Mouse (Mus musculus): ENCODE data around the gene Cbs. TPM values are rescaled to one million over a fixed set of nuclear protein-coding genes. Genes with fewer than 3 reads are reported as not detected.

Cbs gene
- polyA plus RNA-seq, 1 experiment from 2014 or later: 17.4 TPM

DNA sequence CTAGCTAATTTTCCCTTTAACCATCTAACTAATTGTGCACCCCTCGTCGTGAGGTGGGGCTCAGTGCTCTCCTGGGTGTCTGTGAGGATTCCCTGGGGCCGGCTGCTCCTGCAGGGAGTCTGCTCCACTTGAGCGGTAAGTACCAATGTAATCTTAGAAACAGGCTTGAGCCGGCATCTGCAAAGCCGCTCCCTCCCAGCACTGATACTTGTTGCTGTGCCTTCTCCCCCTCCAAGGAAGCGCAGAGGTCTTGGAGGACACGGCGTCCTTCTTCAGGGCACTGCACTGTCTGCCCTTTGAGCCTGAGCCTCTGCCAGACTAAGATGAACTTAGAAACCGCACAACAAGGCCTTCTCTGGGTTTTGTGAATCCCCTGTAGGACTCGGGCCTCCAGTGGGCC lies 46.2 kb downstream of the Cbs start:
- POLR2A ChIA-PET: interaction anchor here (1.1 kb wide), 1 partner anchor 27 kb away, joined by 5 read pairs; no protein-coding TSS in a partner anchor
- in situ Hi-C loops (cut with MboI; ENCODE audit: low pct_unique_long_range_greater_than_20kb): no loop called here

DNA sequence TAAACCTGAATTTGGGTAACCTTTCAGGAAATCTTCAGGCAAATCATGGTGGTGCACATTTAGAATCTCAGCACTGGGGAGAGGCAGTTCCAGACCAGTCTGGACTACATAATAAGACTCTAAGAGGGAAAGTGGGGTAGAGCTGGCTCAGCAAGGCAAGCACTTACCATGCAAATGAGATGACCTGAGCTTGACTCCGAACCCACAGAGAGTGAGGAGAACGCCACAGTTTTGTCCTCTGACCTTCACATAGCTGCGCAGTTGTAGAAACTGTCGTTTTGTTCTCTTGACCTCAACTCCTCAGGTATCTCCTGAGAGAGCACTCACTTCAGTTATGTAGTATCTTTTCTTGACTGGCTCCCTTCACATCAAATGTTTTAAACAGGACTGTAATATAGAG lies 48.3 kb downstream of the Cbs start:
- in situ Hi-C loops (cut with MboI; ENCODE audit: low pct_unique_long_range_greater_than_20kb): no loop called here
- TF ChIP-seq CTCF (IDR thresholded peaks at IDR 0.05): no peak
- POLR2A ChIA-PET: no interaction called here
- CTCF ChIA-PET: interaction anchor here (1.3 to 1.4 kb wide), 2 partner anchors 9 to 96 kb away, joined by 3 to 4 read pairs; no protein-coding TSS in a partner anchor
- no peaks in the 10 kb centered on the region for H3K27me3 ChIP-seq
- DNase-seq (ENCODE audit: low read depth, low spot score): no peak
- no peak for ATAC-seq

More for the DNA sequence above, 46.2 kb downstream of the Cbs start:
- TF ChIP-seq CTCF (IDR thresholded peaks at IDR 0.05): no peak
- no peak for DNase-seq (ENCODE audit: low read depth, low spot score)
- no peaks in the 10 kb centered on the region for H3K27me3 ChIP-seq
- ATAC-seq: no peak
- CTCF ChIA-PET: no interaction called here

DNA sequence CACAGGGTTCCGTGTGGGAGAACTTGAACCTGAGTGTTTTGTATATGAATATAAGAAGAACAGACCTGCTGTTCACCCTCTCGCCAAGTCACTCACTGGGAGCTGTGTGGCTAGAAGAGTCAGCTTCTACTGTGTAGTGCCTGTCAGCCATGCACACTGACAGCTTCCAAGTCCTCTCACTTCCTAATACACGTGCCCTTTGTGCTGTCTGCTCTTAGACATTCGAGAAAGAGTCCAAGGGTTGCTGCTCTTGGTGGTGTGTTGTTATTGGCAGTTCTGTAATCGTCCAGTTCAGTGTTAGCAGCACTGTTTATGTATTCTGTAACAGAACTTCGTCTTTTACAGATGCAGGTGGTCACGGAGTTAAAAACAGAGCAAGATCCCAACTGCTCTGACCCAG lies 48.9 kb downstream of the Cbs start:
- POLR2A ChIA-PET: interaction anchor here (0.6 kb wide), 1 partner anchor 319 kb away, joined by 3 read pairs; no protein-coding TSS in a partner anchor
- in situ Hi-C loops (cut with MboI; ENCODE audit: low pct_unique_long_range_greater_than_20kb): no loop called here
- no peaks in the 10 kb centered on the region for H3K27me3 ChIP-seq

DNA sequence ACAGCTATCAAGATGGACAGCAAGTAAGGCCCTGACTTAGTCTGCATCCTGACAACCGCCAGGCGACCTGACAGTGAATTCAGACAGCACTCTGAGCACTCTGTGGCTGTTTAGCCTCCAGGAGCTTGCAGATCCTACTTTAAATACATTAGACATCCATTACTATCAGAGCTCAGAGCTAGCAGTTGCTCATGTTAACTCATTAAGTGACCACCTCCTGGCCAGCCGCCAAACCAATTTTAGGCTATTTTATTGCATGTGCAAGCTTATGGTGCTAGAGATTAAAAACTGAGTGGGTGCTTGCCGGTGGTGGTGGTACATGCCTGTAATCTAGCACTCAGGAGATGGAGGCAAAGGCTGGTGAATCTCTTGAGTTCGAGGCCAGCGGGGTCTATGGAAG lies 53.3 kb downstream of the Cbs start:
- no peak for TF ChIP-seq CTCF (IDR thresholded peaks at IDR 0.05)
- ATAC-seq: no peak

More for the DNA sequence above, 48.9 kb downstream of the Cbs start:
- TF ChIP-seq CTCF (IDR thresholded peaks at IDR 0.05): no peak
- CTCF ChIA-PET: interaction anchor here (1.0 to 1.3 kb wide), 2 partner anchors 18 to 95 kb away, joined by 3 read pairs; no protein-coding TSS in a partner anchor
- no peak for ATAC-seq
- DNase-seq (ENCODE audit: low read depth, low spot score): no peak

DNA sequence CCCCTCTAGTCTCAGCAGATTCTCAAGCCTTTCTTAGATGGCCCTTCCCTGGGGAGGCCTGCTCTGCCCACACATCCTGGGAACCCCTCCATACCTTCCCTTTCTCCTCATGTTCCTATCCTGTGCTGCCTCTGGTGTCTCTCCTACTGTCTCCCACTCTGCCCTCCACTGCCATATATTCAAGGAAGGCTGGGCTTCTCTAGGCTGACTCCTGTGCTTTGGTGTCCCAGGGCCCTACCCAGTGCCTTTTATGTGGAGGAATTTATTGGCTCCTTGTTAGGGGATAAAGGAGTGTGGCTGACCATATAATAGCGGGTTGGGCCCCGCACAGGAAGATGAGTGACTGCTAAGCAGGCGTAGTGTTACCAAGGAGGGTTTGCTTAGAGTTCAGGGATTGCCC lies 53.9 kb downstream of the Cbs start:
- in situ Hi-C loops (cut with MboI; ENCODE audit: low pct_unique_long_range_greater_than_20kb): no loop called here
- TF ChIP-seq CTCF (IDR thresholded peaks at IDR 0.05): no peak
- POLR2A ChIA-PET: no interaction called here
- no peaks in the 10 kb centered on the region for H3K27me3 ChIP-seq
- CTCF ChIA-PET: interaction anchor here (1.5 kb wide), 1 partner anchor 13 kb away, joined by 3 read pairs; no protein-coding TSS in a partner anchor
- DNase-seq (ENCODE audit: low read depth, low spot score) (no peak), ATAC-seq (no peak)

More for the DNA sequence above, 53.3 kb downstream of the Cbs start:
- DNase-seq (ENCODE audit: low read depth, low spot score): no peak
- CTCF ChIA-PET: no interaction called here
- POLR2A ChIA-PET: no interaction called here
- in situ Hi-C loops (cut with MboI; ENCODE audit: low pct_unique_long_range_greater_than_20kb): no loop called here
- no peaks in the 10 kb centered on the region for H3K27me3 ChIP-seq

DNA sequence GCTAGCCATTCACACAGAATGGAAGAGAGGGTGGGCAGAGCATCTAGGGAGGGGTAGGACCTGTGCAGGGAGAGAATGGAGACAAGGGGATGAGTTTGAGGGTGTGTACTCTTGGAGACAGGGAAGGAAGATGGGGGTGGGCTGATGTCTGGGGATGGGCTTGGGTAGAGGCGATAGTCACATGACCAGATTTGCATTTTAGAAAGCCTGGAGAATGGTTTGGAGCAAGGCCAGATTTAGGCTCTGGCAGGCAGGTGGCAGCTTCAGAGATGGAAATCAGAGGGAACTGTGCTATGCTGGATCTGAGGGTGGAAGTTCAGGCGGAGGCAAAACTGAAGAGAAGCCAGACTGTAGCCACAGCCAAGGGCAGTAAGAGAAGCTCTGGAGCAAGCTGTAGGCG lies 56.7 kb downstream of the Cbs start:
- in situ Hi-C loops (cut with MboI; ENCODE audit: low pct_unique_long_range_greater_than_20kb): no loop called here
- DNase-seq (ENCODE audit: low read depth, low spot score): no peak
- no peaks in the 10 kb centered on the region for H3K27me3 ChIP-seq
- no peak for TF ChIP-seq CTCF (IDR thresholded peaks at IDR 0.05)
- no peak for ATAC-seq
- ChIA-PET CTCF (interaction anchor here (0.6 kb wide), 1 partner anchor 547 kb away, joined by 3 read pairs; no protein-coding TSS in a partner anchor), POLR2A (no interaction called here)

DNA sequence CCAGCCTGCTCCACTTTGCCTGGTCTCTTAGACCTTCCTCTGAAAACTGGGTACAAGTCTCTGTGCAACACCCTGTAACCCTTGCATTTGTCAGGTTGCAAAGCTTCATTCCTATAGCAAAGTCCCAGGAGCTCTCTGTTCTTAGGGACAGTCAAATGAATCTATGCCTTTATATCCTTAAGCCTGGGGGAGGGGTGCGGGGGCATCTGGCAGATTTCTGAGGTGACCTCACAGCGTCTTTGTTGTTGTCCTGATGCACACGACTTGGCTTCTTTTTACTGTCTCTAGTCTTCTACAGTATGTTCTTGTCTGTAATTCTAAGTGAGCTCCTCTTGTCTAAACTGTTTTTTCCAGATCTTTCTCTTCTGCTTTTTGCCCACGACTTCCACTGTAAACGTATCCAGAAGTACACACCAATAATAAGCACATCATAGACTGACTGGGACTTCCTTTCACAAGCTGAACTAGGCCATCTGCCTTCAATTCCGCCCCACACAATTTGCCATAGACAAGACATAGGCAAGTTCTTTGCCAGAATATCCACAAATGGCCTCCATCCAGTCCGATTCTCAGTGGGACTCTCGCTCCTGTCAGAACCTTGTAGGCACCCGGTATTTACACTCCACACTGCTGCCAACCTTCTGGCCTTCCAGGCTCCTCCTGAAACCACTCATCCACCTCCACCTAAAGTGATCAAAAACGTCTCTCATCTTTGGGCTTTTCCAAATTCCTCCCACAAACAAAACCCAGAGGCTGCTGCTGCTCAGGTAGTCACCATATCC lies 60.5 kb downstream of the Cbs start:
- ChIA-PET POLR2A (interaction anchor here (1.1 kb wide), 1 partner anchor 10 kb away, joined by 3 read pairs; no protein-coding TSS in a partner anchor), CTCF (interaction anchor here (0.7 to 2.2 kb wide), 4 partner anchors 9 to 57 kb away, joined by 3 to 8 read pairs (median 4); partner anchors contain the start of genes Ndufv3 and Wdr4)
- no peak for DNase-seq (ENCODE audit: low read depth, low spot score)
- TF ChIP-seq CTCF (IDR thresholded peaks at IDR 0.05): no peak
- H3K27me3 ChIP-seq: no peaks in the 10 kb centered on the region
- in situ Hi-C loops (cut with MboI; ENCODE audit: low pct_unique_long_range_greater_than_20kb): no loop called here
- ATAC-seq: no peak

DNA sequence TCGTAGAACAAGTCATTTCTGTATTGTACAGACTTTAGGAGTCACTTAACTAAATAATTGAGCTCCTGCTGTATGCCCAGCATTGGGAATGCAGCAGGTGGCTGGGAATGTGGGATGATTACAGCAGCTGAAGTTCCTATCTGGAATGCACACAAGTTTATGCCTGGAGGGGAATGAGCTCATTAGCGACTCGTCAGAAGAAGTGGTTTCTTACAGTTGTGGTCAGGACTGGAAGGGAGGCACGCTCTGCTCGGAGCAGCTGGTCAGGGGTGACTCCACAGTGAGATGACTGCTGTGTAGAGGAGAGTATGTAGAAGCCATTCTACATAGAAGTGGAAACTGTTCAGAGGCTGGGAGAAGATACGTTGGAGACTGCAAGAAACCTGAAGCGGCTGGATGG lies 62.4 kb downstream of the Cbs start:
- ChIA-PET POLR2A (interaction anchor here (0.6 to 0.7 kb wide), 2 partner anchors 9 to 669 kb away, joined by 3 read pairs; no protein-coding TSS in a partner anchor), CTCF (interaction anchor here (1.2 to 2.2 kb wide), 2 partner anchors 8 to 19 kb away, joined by 3 to 8 read pairs; no protein-coding TSS in a partner anchor)
- ATAC-seq (peak; percentile 83), DNase-seq (ENCODE audit: low read depth, low spot score) (no peak)
- no peak for TF ChIP-seq CTCF (IDR thresholded peaks at IDR 0.05)
- H3K27me3 ChIP-seq: no peaks in the 10 kb centered on the region
- in situ Hi-C loops (cut with MboI; ENCODE audit: low pct_unique_long_range_greater_than_20kb): no loop called here

DNA sequence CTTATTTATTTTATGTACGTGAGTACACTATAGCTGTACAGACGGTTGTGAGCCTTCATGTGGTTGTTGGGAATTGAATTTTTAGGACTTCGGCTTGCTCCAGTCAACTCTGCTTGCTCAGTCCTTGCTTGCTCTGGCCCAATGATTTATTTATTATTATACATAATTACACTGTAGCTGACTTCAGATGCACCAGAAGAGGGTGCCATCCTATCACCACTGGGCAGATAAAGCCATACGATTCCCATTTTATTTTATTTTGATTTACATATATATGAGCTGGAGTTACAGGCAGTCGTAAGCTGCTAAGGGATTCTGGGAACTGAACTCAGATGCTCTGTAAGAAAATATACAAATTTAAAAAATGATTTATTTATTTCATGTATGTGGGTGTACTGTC lies 65.3 kb downstream of the Cbs start:
- ChIA-PET POLR2A (interaction anchor here (0.8 kb wide), 1 partner anchor 84 kb away, joined by 3 read pairs; no protein-coding TSS in a partner anchor), CTCF (interaction anchor here (1.0 to 1.4 kb wide), 2 partner anchors 11 to 52 kb away, joined by 4 read pairs; partner anchors contain the start of genes Ndufv3 and Wdr4)
- in situ Hi-C loops (cut with MboI; ENCODE audit: low pct_unique_long_range_greater_than_20kb): no loop called here
- ATAC-seq (no peak), DNase-seq (ENCODE audit: low read depth, low spot score) (no peak)
- TF ChIP-seq CTCF (IDR thresholded peaks at IDR 0.05): no peak
- H3K27me3 ChIP-seq: no peaks in the 10 kb centered on the region

DNA sequence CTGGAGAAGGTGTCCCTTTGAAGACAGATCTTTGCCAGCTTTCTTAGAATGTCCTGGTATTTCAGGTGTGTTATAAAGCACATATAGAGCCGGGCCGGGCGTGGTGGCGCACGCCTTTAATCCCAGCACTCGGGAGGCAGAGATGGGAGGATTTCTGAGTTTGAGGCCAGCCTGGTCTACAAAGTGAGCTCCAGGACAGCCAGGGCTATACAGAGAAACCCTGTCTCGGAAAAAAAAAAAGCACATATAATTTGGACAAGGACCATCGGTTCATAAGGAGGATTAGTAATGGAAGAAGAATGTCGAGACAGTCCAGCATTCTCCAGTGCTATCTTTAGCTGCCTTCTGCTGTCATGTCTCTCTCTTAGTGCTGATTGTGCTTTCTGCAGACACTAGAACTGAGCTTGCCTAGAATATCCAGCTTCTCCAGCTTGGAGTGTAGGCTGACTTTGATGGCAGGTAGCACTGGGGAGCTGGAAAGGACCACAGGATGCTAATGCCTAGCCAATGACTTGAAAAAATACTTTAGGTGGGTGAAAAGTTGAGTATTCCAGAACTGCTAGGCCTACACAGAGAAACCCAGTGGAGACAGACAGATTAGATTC lies 66.6 kb downstream of the Cbs start:
- in situ Hi-C loops (cut with MboI; ENCODE audit: low pct_unique_long_range_greater_than_20kb): no loop called here
- CTCF ChIA-PET: interaction anchor here (1.2 to 2.4 kb wide), 3 partner anchors 12 to 51 kb away, joined by 3 to 9 read pairs (median 3); partner anchors contain the start of genes Ndufv3 and Wdr4
- no peaks in the 10 kb centered on the region for H3K27me3 ChIP-seq
- POLR2A ChIA-PET: interaction anchor here (1.4 kb wide), 1 partner anchor 8 kb away, joined by 3 read pairs; no protein-coding TSS in a partner anchor
- TF ChIP-seq CTCF (IDR thresholded peaks at IDR 0.05): no peak
- DNase-seq (ENCODE audit: low read depth, low spot score) (no peak), ATAC-seq (peak; percentile 23)

Data from Patski (cell line).